Mouse (Mus musculus) limb, embryonic 14.5 days (tissue): ENCODE measurements around the gene Tcp11l2. TPM values are rescaled to one million over a fixed set of nuclear protein-coding genes. Genes with fewer than 3 reads are reported as not detected.

ENCODE experiments used
- ATAC-seq: fragments of 200-750 bp; cut with Nextera tagmentation; 2 replicates; pipeline ENCODE4 v1.8.0; 2017; ENCODE audit warnings: low read depth, moderate number of reproducible peaks, moderate TSS enrichment; ENCODE audit not compliant: low FRiP score
- DNase-seq: peaks from one replicate; pipeline ENCODE4 v3.0.0-alpha.2; 2015; ENCODE audit warnings: low spot score
- H3K27ac ChIP-seq: fragments of 300-500 bp; sonication (generic); replicated peaks from 2 replicates; pipeline ENCODE4 v1.5.1; 2014; ENCODE audit warnings: low read depth, mild to moderate bottlenecking, low read length, moderate library complexity, mixed read lengths
- H3K27me3 ChIP-seq: fragments of 300-500 bp; sonication (generic); 2 replicates; pipeline ENCODE4 v1.6.1; 2014; ENCODE audit warnings: low read length, mixed read lengths; ENCODE audit not compliant: control insufficient read depth, insufficient read depth
- H3K36me3 ChIP-seq: fragments of 300-500 bp; sonication (generic); 2 replicates; pipeline ENCODE4 v1.6.1; 2014; ENCODE audit warnings: mild to moderate bottlenecking, low read length, moderate library complexity, mixed read lengths; ENCODE audit not compliant: control insufficient read depth, insufficient read depth
- H3K4me1 ChIP-seq: fragments of 300-500 bp; sonication (generic); 2 replicates; pipeline ENCODE4 v1.6.1; 2014; ENCODE audit warnings: antibody characterized with exemption, low read length, mixed read lengths; ENCODE audit not compliant: control insufficient read depth, insufficient read depth
- H3K4me2 ChIP-seq: fragments of 300-500 bp; sonication (generic); replicated peaks from 2 replicates; pipeline ENCODE4 v1.6.1; 2014; ENCODE audit warnings: low read depth, mild to moderate bottlenecking, low read length, moderate library complexity; ENCODE audit not compliant: severe bottlenecking
- H3K4me3 ChIP-seq: fragments of 300-500 bp; sonication (generic); replicated peaks from 2 replicates; pipeline ENCODE4 v1.5.1; 2014; ENCODE audit warnings: low read length
- H3K9ac ChIP-seq: fragments of 300-500 bp; sonication (generic); 2 replicates; pipeline ENCODE4 v1.6.1; 2014; ENCODE audit warnings: mild to moderate bottlenecking, low read depth, low read length, moderate library complexity; ENCODE audit not compliant: severe bottlenecking
- H3K9me3 ChIP-seq: fragments of 300-500 bp; sonication (generic); 2 replicates; pipeline ENCODE4 v1.6.1; 2016; ENCODE audit warnings: low read length; ENCODE audit not compliant: control insufficient read depth
- POLR2A ChIP-seq: fragments of 200-500 bp; IDR thresholded peaks from 2 replicates; pipeline ENCODE4 v1.8.0; 2012; ENCODE audit warnings: inconsistent platforms, mild to moderate bottlenecking, moderate library complexity, borderline replicate concordance; ENCODE audit not compliant: insufficient read depth, insufficient read length; ENCODE audit errors: extremely low read depth
- WGBS: fragments of 180-500 bp; shearing (Covaris S2); extraction: QIAGEN DNeasy Blood & Tissue Kit; methylation state at CpG from one replicate; pipeline ENCODE4 v1.1.7; 2014; 5-methylcytosine and 5-hydroxymethylcytosine counted together
- polyA plus RNA-seq, 2 experiments: library from polyadenylated mRNA; depleted of rRNA in 1 of 2; stranded (reverse) in 1 of 2; unstranded in 1 of 2; fragments of >200 nt; fragmentation: Nextera tagmentation in 1 of 2; extraction: Ambion mirVana in 1 of 2; gene quantifications; 2 replicates each; pipeline versions ENCODE4 v1.2.1 to v1.2.3; 2012 to 2014

The Tcp11l2 gene
- polyA plus RNA-seq, 2 experiments, result 15.8 to 20.0 TPM

GRCm38 (mm10) chr10:84549920-84550293, 26.5 kb upstream of the Tcp11l2 start:
- ATAC-seq, result no peak
- Histone ChIP-seq H3K9me3 (no peaks in the 10 kb centered on the region), H3K9ac (no peak overlapping the region), H3K4me3 (no peak overlapping the region), H3K27ac (no peak overlapping the region), H3K27me3 (no peaks in the 10 kb centered on the region), H3K36me3 (no peaks in the 10 kb centered on the region), H3K4me1 (peaks cover 2% of the 10 kb centered on the region), H3K4me2 (no peak overlapping the region)
- DNase-seq, result no peak
- no peak for TF ChIP-seq POLR2A
- whole genome bisulfite sequencing, result 82% methylated on average over 10 of the region's 10 CpGs

GRCm38 (mm10) chr10:84551846-84552245, 24.6 kb upstream of the Tcp11l2 start:
- ATAC-seq, result no peak
- Histone ChIP-seq H3K4me3 (no peak overlapping the region), H3K4me2 (no peak overlapping the region), H3K27me3 (no peaks in the 10 kb centered on the region), H3K4me1 (no peaks in the 10 kb centered on the region), H3K27ac (no peak overlapping the region), H3K9ac (no peak overlapping the region), H3K9me3 (no peaks in the 10 kb centered on the region), H3K36me3 (no peaks in the 10 kb centered on the region)
- no peak for TF ChIP-seq POLR2A
- 97% methylated on average over 3 of the region's 3 CpGs for WGBS
- no peak for DNase-seq

- H3K4me1 ChIP-seq, result no peaks in the 10 kb centered on the region
- DNase-seq (no peak), ATAC-seq (no peak)
- 90% methylated on average over 2 of the region's 2 CpGs for WGBS
- no peak overlapping the region for H3K4me2 ChIP-seq
- H3K4me3 ChIP-seq, result no peak overlapping the region
- no peaks in the 10 kb centered on the region for H3K27me3 ChIP-seq
- H3K36me3 ChIP-seq, result no peaks in the 10 kb centered on the region
- no peak overlapping the region for H3K9ac ChIP-seq
- no peak for TF ChIP-seq POLR2A
- no peaks in the 10 kb centered on the region for H3K9me3 ChIP-seq
- H3K27ac ChIP-seq, result no peak overlapping the region
Observed at GRCm38 (mm10) chr10:84552477-84552876, 23.9 kb upstream of the Tcp11l2 start.

- H3K9ac ChIP-seq, result no peak overlapping the region
- 49% methylated on average over 6 of the region's 6 CpGs for WGBS
- TF ChIP-seq POLR2A, result no peak
- H3K4me3 ChIP-seq, result no peak overlapping the region
- no peak overlapping the region for H3K4me2 ChIP-seq
- no peaks in the 10 kb centered on the region for H3K27me3 ChIP-seq
- DNase-seq, result no peak
- no peaks in the 10 kb centered on the region for H3K4me1 ChIP-seq
- H3K27ac ChIP-seq, result no peak overlapping the region
- ATAC-seq, result no peak
- H3K36me3 ChIP-seq, result no peaks in the 10 kb centered on the region
- H3K9me3 ChIP-seq, result no peaks in the 10 kb centered on the region
Observed at GRCm38 (mm10) chr10:84554291-84555009, 22.0 kb upstream of the Tcp11l2 start.

- H3K36me3 ChIP-seq, result no peaks in the 10 kb centered on the region
- H3K9ac ChIP-seq, result no peak overlapping the region
- H3K4me3 ChIP-seq, result no peak overlapping the region
- no peak for ATAC-seq
- H3K27me3 ChIP-seq, result no peaks in the 10 kb centered on the region
- DNase-seq, result no peak
- H3K9me3 ChIP-seq, result no peaks in the 10 kb centered on the region
- H3K27ac ChIP-seq, result no peak overlapping the region
- 75% methylated on average over 2 of the region's 2 CpGs for WGBS
- no peaks in the 10 kb centered on the region for H3K4me1 ChIP-seq
- no peak overlapping the region for H3K4me2 ChIP-seq
- TF ChIP-seq POLR2A, result no peak
Observed at GRCm38 (mm10) chr10:84556120-84556519, 20.3 kb upstream of the Tcp11l2 start.

- ATAC-seq (no peak), DNase-seq (no peak)
- Histone ChIP-seq H3K9ac (no peak overlapping the region), H3K4me1 (peaks cover 7% of the 10 kb centered on the region), H3K27ac (no peak overlapping the region), H3K36me3 (no peaks in the 10 kb centered on the region), H3K4me3 (no peak overlapping the region), H3K27me3 (no peaks in the 10 kb centered on the region), H3K9me3 (no peaks in the 10 kb centered on the region), H3K4me2 (no peak overlapping the region)
- 95% methylated on average over 1 of the region's 1 CpGs for WGBS
- TF ChIP-seq POLR2A, result no peak
Observed at GRCm38 (mm10) chr10:84558511-84558910, 17.9 kb upstream of the Tcp11l2 start.
